Mouse (Mus musculus) inflammation-experienced regulatory T-cells, adult 6 months (primary cell): ENCODE data around the gene Negr1. TPM values are rescaled to one million over a fixed set of nuclear protein-coding genes. Genes with fewer than 3 reads are reported as not detected.
"Not testable (repeated sequence)": the region's sequence is repeated elsewhere in the genome, so short reads cannot be mapped to it uniquely, and the experiment has no call there.

ENCODE experiments used
- ATAC-seq: one replicate; pipeline ENCODE4 v1.8.0; 2017
- polyA plus RNA-seq, 3 experiments: library from polyadenylated mRNA; unstranded; fragments of 100-300 nt; shearing (Covaris generic); gene quantifications; one replicate each; pipeline ENCODE4 v1.2.1; 2017

Gene Negr1
- polyA plus RNA-seq, 3 experiments from 2014 or later: not detected

DNA sequence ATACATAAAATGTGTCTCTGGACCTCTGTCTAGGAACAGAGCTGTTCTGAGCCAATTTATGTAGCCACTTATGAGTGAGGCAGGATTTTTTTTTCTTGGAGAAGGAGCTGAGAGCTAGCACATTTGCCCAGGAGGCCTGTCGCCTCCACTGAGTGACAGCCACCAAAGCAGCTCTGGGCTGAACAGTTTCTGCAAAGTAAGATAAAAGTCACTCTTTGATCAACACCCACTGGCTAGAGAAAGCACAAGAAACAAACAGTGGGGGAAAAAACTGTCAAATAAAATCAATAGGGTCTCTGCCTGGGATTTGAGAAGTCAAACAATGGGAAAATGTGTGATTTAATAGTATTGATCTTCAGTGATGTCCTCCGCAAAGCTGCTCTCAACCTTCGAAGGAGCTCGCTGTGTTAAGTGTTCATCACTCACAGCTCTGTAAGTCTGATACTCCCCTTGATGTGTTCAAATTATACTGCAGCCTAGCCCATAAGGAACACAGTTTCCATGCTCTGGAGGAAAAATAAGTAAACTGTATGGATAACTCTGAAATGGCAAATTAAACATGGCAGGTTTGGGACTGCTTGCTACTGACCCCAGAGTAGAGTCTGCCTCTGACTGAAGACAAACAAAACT, 470.0 kb downstream of the Negr1 start:
- ATAC-seq: no peak

GRCm38 (mm10) chr3:157036016-157036415, 474.4 kb downstream of the Negr1 start:
- no peak for ATAC-seq

- ATAC-seq: no peak
These were observed 475.0 kb downstream of the Negr1 start for GRCm38 (mm10) chr3:157036568-157036967.

- ATAC-seq: no peak
These were observed 479.0 kb downstream of the Negr1 start for GRCm38 (mm10) chr3:157040619-157041018.

GRCm38 (mm10) chr3:157044565-157044964, 483.0 kb downstream of the Negr1 start:
- no peak for ATAC-seq

- ATAC-seq: not testable (repeated sequence)
These were observed 502.8 kb downstream of the Negr1 start for GRCm38 (mm10) chr3:157064438-157064837.

GRCm38 (mm10) chr3:157066331-157066730, 504.7 kb downstream of the Negr1 start:
- no peak for ATAC-seq

- no peak for ATAC-seq
These were observed 517.8 kb downstream of the Negr1 start for GRCm38 (mm10) chr3:157079250-157079965.

DNA sequence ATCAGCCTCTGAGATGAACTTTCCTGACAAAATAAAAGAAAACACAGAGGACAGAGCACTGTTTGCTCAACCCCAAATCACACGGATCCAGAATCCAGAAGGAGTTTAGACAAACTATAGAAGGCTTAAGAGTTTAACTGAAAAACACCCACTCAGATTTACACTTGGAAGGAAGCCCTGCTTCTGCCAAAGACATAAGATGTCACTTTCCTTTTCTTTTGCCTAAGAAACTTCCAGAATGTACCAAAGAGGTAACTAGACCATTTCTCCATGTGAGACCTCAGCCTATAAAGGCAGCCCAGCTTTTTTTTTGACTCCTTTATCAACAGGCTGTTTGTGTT, 518.3 kb downstream of the Negr1 start:
- no peak for ATAC-seq

DNA sequence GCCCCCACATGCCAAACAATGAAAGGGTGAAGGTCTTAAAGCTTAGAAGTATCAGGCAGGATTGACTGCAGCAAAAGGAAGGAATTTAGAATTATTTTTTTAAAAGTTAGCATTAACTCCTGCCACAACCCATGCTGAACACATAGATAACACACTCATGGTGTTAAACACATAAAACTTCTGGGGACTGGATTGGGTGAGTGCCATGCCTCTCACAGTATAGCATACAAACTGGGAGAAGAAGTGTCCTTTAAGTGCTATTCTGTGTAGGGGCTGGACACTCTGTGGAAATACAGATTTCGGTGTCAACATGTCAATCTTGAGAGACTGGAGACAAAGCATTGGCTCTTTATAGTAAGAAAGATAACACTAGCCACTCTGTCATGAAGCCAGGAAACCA, 519.0 kb downstream of the Negr1 start:
- ATAC-seq: no peak

DNA sequence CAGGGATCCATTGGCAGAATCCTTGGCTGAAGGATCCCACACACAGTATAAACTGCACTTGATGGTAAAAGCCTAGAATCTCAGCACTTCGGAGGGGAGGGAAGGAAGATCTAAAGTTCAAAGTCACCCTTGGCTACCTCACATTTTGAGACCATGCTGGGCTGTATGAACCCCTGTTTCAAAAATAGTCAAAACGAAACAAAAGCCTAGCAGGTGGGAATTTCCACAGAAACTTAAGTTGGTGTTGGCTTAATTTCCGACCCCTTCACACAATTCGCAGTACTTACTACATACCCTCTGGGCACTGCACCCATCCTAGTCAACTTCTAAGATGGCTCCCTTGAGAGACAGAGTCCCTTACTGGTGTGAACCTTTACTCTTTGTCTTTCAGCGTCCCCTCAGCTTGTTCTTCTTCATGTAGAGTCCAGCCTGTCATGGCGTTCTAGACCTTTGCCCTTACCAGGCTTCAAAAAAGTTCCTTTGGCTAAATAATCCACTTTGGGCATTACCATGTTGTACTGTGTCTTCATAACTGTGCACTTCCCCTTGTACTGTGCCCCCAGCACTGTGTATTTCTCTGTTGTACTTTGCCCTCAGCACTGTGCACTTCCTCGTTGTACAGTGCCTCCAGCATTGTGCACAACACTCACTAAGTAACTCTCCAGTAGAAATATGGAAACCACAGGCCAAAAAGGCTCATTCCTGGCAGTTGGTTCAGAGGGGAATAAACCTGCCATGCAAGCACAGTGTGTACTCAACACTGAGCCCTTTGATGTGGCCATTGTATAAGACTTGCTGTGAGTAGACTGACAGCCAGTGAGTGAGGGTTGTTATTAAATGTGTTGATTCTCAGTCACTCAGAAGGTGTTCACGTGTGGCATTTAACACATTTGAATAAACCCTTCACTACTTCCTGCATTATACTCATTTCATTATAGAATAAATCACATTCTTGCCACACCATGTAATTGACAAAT, 521.5 kb downstream of the Negr1 start:
- no peak for ATAC-seq

DNA sequence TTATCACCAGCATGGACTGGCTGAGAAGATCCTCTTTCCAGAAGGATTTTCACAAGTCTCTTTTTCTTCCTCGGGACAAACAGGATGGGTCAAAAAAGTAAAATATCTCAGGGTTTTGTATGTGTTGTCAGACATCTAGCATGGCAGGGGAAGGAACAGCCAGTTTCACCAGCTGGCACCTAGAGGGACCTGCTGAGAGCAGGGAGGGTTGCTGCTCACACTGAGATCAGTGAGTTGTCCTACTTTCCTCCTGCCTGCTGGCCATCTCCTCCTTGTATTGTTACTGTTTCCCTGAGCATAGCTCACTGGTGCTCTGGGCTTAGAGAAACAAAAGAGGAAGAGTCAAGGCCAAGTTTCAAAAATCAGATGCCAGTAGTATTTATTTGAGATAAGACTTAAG, 523.6 kb downstream of the Negr1 start:
- no peak for ATAC-seq

DNA sequence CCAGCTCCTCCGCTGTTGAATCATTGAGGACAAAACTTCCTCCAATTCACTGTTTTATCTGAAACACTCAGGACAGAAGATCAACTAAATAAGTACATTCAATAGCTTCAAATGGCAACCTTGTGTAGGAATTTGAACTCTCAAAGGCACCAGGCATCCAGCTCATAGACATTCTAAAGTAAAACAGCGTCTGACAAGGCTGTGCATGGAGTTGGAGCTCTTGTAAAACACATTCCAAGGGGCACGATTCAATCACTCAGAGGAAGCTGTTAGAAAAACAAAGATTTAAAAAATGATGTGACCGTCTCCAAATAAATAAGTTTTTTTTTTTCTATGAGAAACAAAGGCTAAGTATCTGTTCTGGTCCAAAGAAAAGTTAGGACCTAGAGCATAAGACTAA, 528.5 kb downstream of the Negr1 start:
- ATAC-seq: no peak

- no peak for ATAC-seq
These were observed 534.7 kb downstream of the Negr1 start for GRCm38 (mm10) chr3:157096284-157096683.

DNA sequence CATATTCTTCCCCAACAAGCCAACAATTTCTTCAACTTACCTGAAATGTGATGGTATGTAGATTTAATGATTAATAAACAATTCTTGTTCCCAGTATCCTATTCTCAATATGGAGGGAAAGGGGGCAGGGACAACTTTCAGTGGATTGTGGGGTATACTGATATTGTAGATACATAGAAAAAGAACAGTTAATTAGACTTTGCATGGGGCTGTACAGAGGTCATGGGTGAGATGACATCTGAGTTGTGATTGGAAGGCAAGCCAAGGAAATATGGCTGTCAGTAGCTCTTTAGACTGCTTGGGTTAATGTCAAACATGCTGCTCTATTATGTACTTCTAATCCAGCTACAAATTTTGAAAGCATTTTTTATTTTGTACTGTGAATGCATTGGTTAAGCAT, 535.9 kb downstream of the Negr1 start:
- ATAC-seq: no peak

DNA sequence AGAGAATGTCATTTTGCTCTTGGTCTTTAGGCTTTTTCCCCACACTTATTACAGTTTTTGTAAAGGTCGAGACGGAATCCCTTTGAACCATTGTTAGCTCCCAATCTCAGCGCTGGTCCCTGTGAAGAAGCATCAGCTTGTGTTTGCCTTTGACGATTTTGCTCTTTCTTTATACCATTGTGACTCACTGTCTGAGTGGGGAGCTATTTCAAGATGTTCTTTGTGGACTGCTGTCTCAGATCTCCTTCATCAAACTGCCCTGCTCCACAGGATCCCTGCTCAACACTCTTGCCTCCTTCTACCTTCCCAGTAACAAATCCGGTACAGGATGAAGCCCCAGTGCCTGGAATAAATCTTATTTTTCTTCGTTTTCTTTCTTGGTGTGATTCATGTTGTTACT, 536.8 kb downstream of the Negr1 start:
- no peak for ATAC-seq

DNA sequence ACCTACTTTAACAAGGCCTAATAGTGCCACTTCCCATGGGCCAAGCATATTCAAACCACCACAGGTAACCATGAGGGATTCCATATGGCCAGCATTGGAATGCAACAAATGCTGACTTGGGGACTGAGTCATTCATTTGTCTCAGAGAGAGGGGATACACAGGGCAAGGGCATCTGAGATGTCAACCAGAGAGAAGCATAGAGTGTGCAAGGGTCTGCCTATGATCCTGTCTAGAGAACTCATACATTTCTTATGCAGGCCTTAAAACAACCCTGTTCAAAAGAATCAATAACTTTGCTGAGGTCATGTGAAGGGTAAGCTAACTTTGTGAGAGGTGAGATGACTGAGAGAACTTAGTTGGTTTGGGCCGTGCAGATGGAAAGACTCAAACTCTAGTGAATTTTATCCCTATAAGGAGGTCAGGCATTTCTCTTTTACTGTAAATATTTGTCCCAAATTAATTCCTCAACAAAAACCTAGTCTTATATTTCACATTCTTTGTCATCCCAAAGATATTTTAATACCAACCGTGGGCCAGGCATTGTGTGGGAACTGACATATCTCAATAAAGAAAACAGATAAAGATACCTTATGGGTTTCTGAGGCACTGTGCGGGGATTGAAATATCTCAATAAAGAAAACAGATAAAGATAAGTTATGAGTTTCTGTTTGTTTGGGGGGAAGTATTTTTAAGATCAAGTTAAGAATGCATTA, 543.4 kb downstream of the Negr1 start:
- no peak for ATAC-seq

GRCm38 (mm10) chr3:157105580-157106264, 544.1 kb downstream of the Negr1 start:
- ATAC-seq: no peak

DNA sequence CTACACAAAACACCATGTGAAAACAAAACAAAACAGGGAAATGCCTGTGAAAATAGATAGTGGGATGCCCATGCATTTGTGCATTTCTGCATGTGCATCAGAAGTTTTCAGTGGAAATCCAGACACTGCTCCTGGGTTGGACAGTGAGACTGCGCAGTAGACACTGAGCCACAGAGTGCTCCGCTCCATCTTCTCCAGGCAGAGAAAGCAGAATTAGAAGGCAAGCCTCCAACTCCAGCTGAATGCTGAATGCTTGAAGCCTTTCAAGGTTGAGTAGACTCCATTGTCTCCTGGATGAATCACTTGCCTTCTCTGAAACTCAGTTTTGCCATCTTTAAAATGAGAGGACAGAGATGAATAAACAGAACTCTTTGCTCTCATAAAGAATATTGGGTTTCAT, 546.6 kb downstream of the Negr1 start:
- no peak for ATAC-seq

GRCm38 (mm10) chr3:157109308-157109707, 547.7 kb downstream of the Negr1 start:
- ATAC-seq: no peak

GRCm38 (mm10) chr3:157115105-157115760, 553.6 kb downstream of the Negr1 start:
- ATAC-seq: no peak

DNA sequence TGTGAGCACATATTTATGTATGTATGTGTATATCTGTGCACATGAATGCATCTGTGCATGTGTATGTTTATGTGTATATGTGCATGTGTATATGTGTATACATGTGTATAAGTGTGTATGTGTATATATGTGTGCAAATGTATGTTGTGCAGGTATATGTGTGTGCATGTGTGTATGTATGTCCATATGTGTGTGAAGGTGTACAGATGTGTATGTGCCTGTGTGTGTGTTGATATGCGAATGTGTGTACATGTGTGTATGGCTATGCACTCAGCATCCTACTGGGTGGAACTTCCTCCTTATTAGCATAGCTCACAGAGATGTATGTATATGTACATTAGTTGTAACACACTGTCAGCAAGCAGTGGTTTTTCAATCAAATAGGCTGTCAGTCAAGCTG, 554.4 kb downstream of the Negr1 start:
- no peak for ATAC-seq
